Mouse (Mus musculus) cerebellum, adult 8-10 months (tissue): Measurements from ENCODE around the gene Prf1.

ENCODE experiments used
- DNase-seq: peaks from one replicate; pipeline ENCODE4 v3.0.0; 2022

The Prf1 gene

GRCm38 (mm10) chr10:61341557-61341956 is 43.9 kb downstream of the Prf1 start:
- DNase-seq: peak; percentile 73

GRCm38 (mm10) chr10:61342750-61343149 is 45.1 kb downstream of the Prf1 start:
- DNase-seq: no peak

GRCm38 (mm10) chr10:61343950-61344349 is 46.3 kb downstream of the Prf1 start:
- DNase-seq: peak; percentile 55

- no peak for DNase-seq
These were observed 47.5 kb downstream of the Prf1 start for GRCm38 (mm10) chr10:61345179-61345578.

GRCm38 (mm10) chr10:61346374-61346773 is 48.7 kb downstream of the Prf1 start:
- no peak for DNase-seq

GRCm38 (mm10) chr10:61351216-61351615 is 53.6 kb downstream of the Prf1 start:
- no peak for DNase-seq
